In genomic region chr12:3877376-3877775, GRCm38 (mm10) we compare ENCODE assay signal across 25 mouse cellular contexts.
A peak's percentile ranks its signal among the peaks of the same experiment; 100 is the strongest.
DNase-seq lines count a peak whose midpoint lies in the region; ATAC-seq lines count a peak whose summit lies in the region.
"Had no signal": no experiment of that assay in that cellular context is flagged by ENCODE, and none has a peak within 500 bp of the region (broad histone marks: within the 10 kb centered on the region; RNA-seq: fewer than 3 reads in every experiment).

No protein-coding gene starts in this region.

- H3K9me3 ChIP-seq in heart, embryonic 13.5 days: no peaks in the 10 kb centered on the region
- H3K9me3 ChIP-seq: embryonic facial prominence, embryonic 13.5 days; embryonic facial prominence, embryonic 15.5 days; forebrain, embryonic 10.5 days; forebrain, embryonic 13.5 days; G1E had no signal

- H3K4me2 ChIP-seq in heart, embryonic 13.5 days: no peak overlapping the region
- H3K4me2 ChIP-seq: embryonic facial prominence, embryonic 13.5 days; embryonic facial prominence, embryonic 15.5 days; forebrain, embryonic 13.5 days had no signal

- peak overlapping the region; percentile 46; the same call in 1 of the 2 replicates for H3K27ac ChIP-seq in heart, embryonic 13.5 days (replicated peaks)
- H3K27ac ChIP-seq: embryonic facial prominence, embryonic 13.5 days; embryonic facial prominence, embryonic 15.5 days; forebrain, embryonic 10.5 days; forebrain, embryonic 13.5 days had no signal

- no peak for DNase-seq in heart, adult 8-10 months (ENCODE audit: low spot score)
- DNase-seq in ES-CJ7 (ENCODE audit: low read depth, low spot score): peak; percentile 65
- peak; percentile 79 for DNase-seq in R1 (ENCODE audit: low read depth, low spot score)
- DNase-seq in lung, postnatal 36 days: no peak
- no peak for DNase-seq in kidney, postnatal 10 days
- no peak for DNase-seq in thymus, postnatal 14 days
- DNase-seq: adrenal gland, adult 8-10 months; adrenal gland, postnatal 14 days; adrenal gland, postnatal 36 days; cerebellum, adult 11-12 months; cerebellum, adult 2 months; cerebellum, adult 9-10 months; cerebellum, postnatal 10 days; cerebellum, postnatal 36 days; embryo, embryonic 11 days had no signal

- no peak for ATAC-seq in heart, embryonic 13.5 days (ENCODE audit: extremely low read depth, insufficient number of reproducible peaks, low FRiP score, low TSS enrichment)
- ATAC-seq: activated CD4-positive, CD25-positive, alpha-beta regulatory T cell, adult 4 months; forebrain, embryonic 13.5 days; forebrain, embryonic 16.5 days; Patski had no signal

- peaks cover 95% of the 10 kb centered on the region for H3K36me3 ChIP-seq in heart, embryonic 13.5 days
- H3K36me3 ChIP-seq: G1E had no signal

- H3K4me3 ChIP-seq in heart, embryonic 13.5 days: no peak overlapping the region
- H3K4me3 ChIP-seq: embryonic facial prominence, embryonic 13.5 days; embryonic facial prominence, embryonic 15.5 days; erythroblast, embryonic 14.5 days; forebrain, embryonic 10.5 days; forebrain, embryonic 13.5 days had no signal

- 84% methylated on average over 4 of the region's 4 CpGs for WGBS in heart, embryonic 13.5 days

- peaks cover 55% of the 10 kb centered on the region for H3K4me1 ChIP-seq in heart, embryonic 13.5 days
- H3K4me1 ChIP-seq: forebrain, embryonic 13.5 days had no signal

- H3K9ac ChIP-seq in heart, embryonic 13.5 days: peak overlapping the region; percentile 28; the same call in 1 of the 2 replicates
- H3K9ac ChIP-seq: embryonic facial prominence, embryonic 13.5 days; embryonic facial prominence, embryonic 15.5 days; forebrain, embryonic 13.5 days had no signal

- H3K27me3 ChIP-seq in heart, embryonic 13.5 days (replicated peaks): no peaks in the 10 kb centered on the region
- H3K27me3 ChIP-seq: embryonic facial prominence, embryonic 13.5 days; embryonic facial prominence, embryonic 15.5 days; forebrain, embryonic 13.5 days; Patski had no signal

Comparison
In these comparisons a context has a peak if more than half of its experiments do, and no peak if none do; other contexts are left out.
1. DNase-seq: peak in ES-CJ7 (single experiment) and R1 (single experiment); none in heart, adult 8-10 months (single experiment), lung, postnatal 36 days (single experiment), kidney, postnatal 10 days (single experiment) and thymus, postnatal 14 days (single experiment).